13 mouse cellular contexts compared by ENCODE assay signal in genomic region chr5:140507466-140508208, GRCm38 (mm10). TPM values are rescaled to one million over a fixed set of nuclear protein-coding genes. Genes with fewer than 3 reads are reported as not detected.
A peak's percentile ranks its signal among the peaks of the same experiment; 100 is the strongest.
DNase-seq lines count a peak whose midpoint lies in the region; ATAC-seq lines count a peak whose summit lies in the region.
"Had no signal": no experiment of that assay in that cellular context is flagged by ENCODE, and none has a peak within 500 bp of the region (broad histone marks: within the 10 kb centered on the region; RNA-seq: fewer than 3 reads in every experiment).

No protein-coding gene starts in this region.

- H3K9me3 ChIP-seq in kidney, embryonic 15.5 days (replicated peaks) = no peaks in the 10 kb centered on the region
- no peaks in the 10 kb centered on the region for H3K9me3 ChIP-seq in intestine, embryonic 15.5 days
- H3K9me3 ChIP-seq in megakaryocyte, embryonic 14.5 days = no peaks in the 10 kb centered on the region
- H3K9me3 ChIP-seq: forebrain, embryonic 10.5 days; midbrain, embryonic 15.5 days had no signal

- H3K27ac ChIP-seq in kidney, embryonic 15.5 days = 0 out of 2 replicates have a peak overlapping the region, but pooled peaks have one; percentile 10
- no peak overlapping the region for H3K27ac ChIP-seq in intestine, embryonic 15.5 days
- H3K27ac ChIP-seq: midbrain, embryonic 15.5 days had no signal

- no peaks in the 10 kb centered on the region for H3K36me3 ChIP-seq in kidney, embryonic 15.5 days
- H3K36me3 ChIP-seq in intestine, embryonic 15.5 days = no peaks in the 10 kb centered on the region
- H3K36me3 ChIP-seq in megakaryocyte, embryonic 14.5 days (replicated peaks; ENCODE audit: low read length) = peaks cover 41% of the 10 kb centered on the region
- H3K36me3 ChIP-seq: midbrain, embryonic 15.5 days had no signal

- no peak overlapping the region for H3K9ac ChIP-seq in kidney, embryonic 15.5 days
- no peak overlapping the region for H3K9ac ChIP-seq in intestine, embryonic 15.5 days
- H3K9ac ChIP-seq: midbrain, embryonic 15.5 days had no signal

- H3K4me3 ChIP-seq in kidney, embryonic 15.5 days (replicated peaks) = no peak overlapping the region
- H3K4me3 ChIP-seq in intestine, embryonic 15.5 days (replicated peaks) = no peak overlapping the region
- peak overlapping the region; percentile 100 for H3K4me3 ChIP-seq in megakaryocyte, embryonic 14.5 days (replicated peaks)

- H3K27me3 ChIP-seq in kidney, embryonic 15.5 days = no peaks in the 10 kb centered on the region
- no peaks in the 10 kb centered on the region for H3K27me3 ChIP-seq in intestine, embryonic 15.5 days (replicated peaks)
- no peaks in the 10 kb centered on the region for H3K27me3 ChIP-seq in megakaryocyte, embryonic 14.5 days (replicated peaks)
- H3K27me3 ChIP-seq: Patski had no signal

- peaks cover 70% of the 10 kb centered on the region for H3K4me1 ChIP-seq in kidney, embryonic 15.5 days
- H3K4me1 ChIP-seq in intestine, embryonic 15.5 days (replicated peaks) = peaks cover 43% of the 10 kb centered on the region
- peaks cover 97% of the 10 kb centered on the region for H3K4me1 ChIP-seq in megakaryocyte, embryonic 14.5 days

- no peak for ATAC-seq in kidney, embryonic 15.5 days (replicated peaks; ENCODE audit: low FRiP score)
- ATAC-seq in intestine, embryonic 15.5 days = no peak
- ATAC-seq: midbrain, embryonic 15.5 days; Patski had no signal

- 0 out of 2 replicates have a peak overlapping the region, but pooled peaks have one; percentile 2 for H3K4me2 ChIP-seq in kidney, embryonic 15.5 days
- H3K4me2 ChIP-seq in intestine, embryonic 15.5 days (replicated peaks) = 0 out of 2 replicates have a peak overlapping the region, but pooled peaks have one; percentile 89

- WGBS in kidney, embryonic 15.5 days = 79% methylated on average over 14 of the region's 14 CpGs
- WGBS in intestine, embryonic 15.5 days = 75% methylated on average over 14 of the region's 14 CpGs

- no peak for DNase-seq in kidney, adult 18-20 months
- DNase-seq in brain, adult 2 months (ENCODE audit: low read depth, low spot score) = peak; percentile 44
- DNase-seq in right cerebral cortex, postnatal 36 days (ENCODE audit: low spot score in 2 of 2) = no peak
- DNase-seq in right cerebral cortex, postnatal 25 days = no peak
- DNase-seq in adrenal gland, adult 8-10 months = no peak

RNA-seq across cellular contexts. Expression of gene Chst12, which starts 2.3 kb away (rescaled TPM):
- polyA plus RNA-seq in kidney, embryonic 15.5 days (2015; fragmentation: Nextera tagmentation; extraction: Ambion mirVana) = 21.9 and 22.4 TPM in 2 replicates
- 19.8 and 21.3 TPM in 2 replicates for polyA plus RNA-seq in intestine, embryonic 15.5 days (2015; fragmentation: Nextera tagmentation; extraction: Ambion mirVana)
- polyA plus RNA-seq in megakaryocyte, embryonic 14.5 days (2012; ENCODE audit: insufficient read depth, low replicate concordance) = 145 and 281 TPM in 2 replicates
- total RNA-seq in adrenal gland, adult 8-10 months (2022) = 10 to 100 TPM in 2 of 4 experiments, 1 to 10 TPM in 2; 8.7 to 15.1 (median 10.3) TPM

RNA-seq across cellular contexts. Expression of gene Grifin, which starts 57.2 kb away (rescaled TPM):
- 0.45 TPM in 1 of 2 replicates, not detected in the other for polyA plus RNA-seq in kidney, embryonic 15.5 days (2015; fragmentation: Nextera tagmentation; extraction: Ambion mirVana)
- polyA plus RNA-seq in intestine, embryonic 15.5 days (2015; fragmentation: Nextera tagmentation; extraction: Ambion mirVana) = 0.49 and 0.58 TPM in 2 replicates
- polyA plus RNA-seq in megakaryocyte, embryonic 14.5 days (2012; ENCODE audit: insufficient read depth, low replicate concordance) = 0.77 TPM in 1 of 2 replicates, not detected in the other
- total RNA-seq in adrenal gland, adult 8-10 months (2022) = not detected
- total RNA-seq: layer of hippocampus, postnatal 14 days had no signal
- polyA plus RNA-seq: forebrain, embryonic 10.5 days; hindbrain, embryonic 11.5 days; midbrain, embryonic 15.5 days had no signal
